Mouse (Mus musculus): ENCODE measurements around the gene Grin2c.

GRCm38 (mm10) chr11:115246386-115246785 is 20.7 kb downstream of the Grin2c start:
- TF ChIP-seq CTCF (IDR thresholded peaks at IDR 0.05; ENCODE audit: insufficient read depth, low read depth, low read length) (no peak), POLR2A (IDR thresholded peaks at IDR 0.05; ENCODE audit: insufficient read depth, low read depth, low read length) (no peak)
